Mouse (Mus musculus) embryonic facial prominence, embryonic 15.5 days (tissue): ENCODE measurements around the gene Tctn1. TPM values are rescaled to one million over a fixed set of nuclear protein-coding genes. Genes with fewer than 3 reads are reported as not detected.
"Not testable (repeated sequence)": the region's sequence is repeated elsewhere in the genome, so short reads cannot be mapped to it uniquely, and the experiment has no call there.

ENCODE experiments used
- ATAC-seq: fragments of 200-750 bp; cut with Nextera tagmentation; 2 replicates; pipeline ENCODE4 v1.8.0; 2017; ENCODE audit warnings: low read depth, moderate TSS enrichment; ENCODE audit not compliant: insufficient number of reproducible peaks, low FRiP score, low TSS enrichment
- H3K27ac ChIP-seq: fragments of 300-500 bp; sonication (generic); replicated peaks from 2 replicates; pipeline ENCODE4 v1.5.1; 2015; ENCODE audit warnings: mild to moderate bottlenecking, inconsistent platforms
- H3K27me3 ChIP-seq: fragments of 300-500 bp; sonication (generic); 2 replicates; pipeline ENCODE4 v1.6.1; 2015; ENCODE audit warnings: inconsistent platforms
- H3K36me3 ChIP-seq: fragments of 300-500 bp; sonication (generic); 2 replicates; pipeline ENCODE4 v1.6.1; 2015; ENCODE audit warnings: mild to moderate bottlenecking, inconsistent platforms
- H3K4me1 ChIP-seq: fragments of 300-500 bp; sonication (generic); 2 replicates; pipeline ENCODE4 v1.6.1; 2015; ENCODE audit warnings: inconsistent platforms
- H3K4me2 ChIP-seq: fragments of 300-500 bp; sonication (generic); replicated peaks from 2 replicates; pipeline ENCODE4 v1.6.1; 2015; ENCODE audit warnings: mild to moderate bottlenecking, inconsistent platforms
- H3K4me3 ChIP-seq: fragments of 300-500 bp; sonication (generic); replicated peaks from 2 replicates; pipeline ENCODE4 v1.5.1; 2015; ENCODE audit warnings: mild to moderate bottlenecking, inconsistent platforms
- H3K9ac ChIP-seq: fragments of 300-500 bp; sonication (generic); 2 replicates; pipeline ENCODE4 v1.6.1; 2015; ENCODE audit warnings: inconsistent platforms
- H3K9me3 ChIP-seq: fragments of 300-500 bp; sonication (generic); replicated peaks from 2 replicates; pipeline ENCODE4 v1.6.1; 2016; ENCODE audit warnings: inconsistent platforms
- WGBS: fragments of 180-500 bp; shearing (Covaris S2); methylation state at CpG from one replicate; pipeline ENCODE4 v1.1.7; 2015; 5-methylcytosine and 5-hydroxymethylcytosine counted together
- polyA plus RNA-seq: library from polyadenylated mRNA; unstranded; fragments of >200 nt; fragmentation: Nextera tagmentation; extraction: Ambion mirVana; gene quantifications from 2 replicates; pipeline ENCODE4 v1.2.1, GENCODE M21; 2015

Tctn1 gene
- polyA plus RNA-seq, 1 experiment from 2014 or later = 7.5 TPM

DNA sequence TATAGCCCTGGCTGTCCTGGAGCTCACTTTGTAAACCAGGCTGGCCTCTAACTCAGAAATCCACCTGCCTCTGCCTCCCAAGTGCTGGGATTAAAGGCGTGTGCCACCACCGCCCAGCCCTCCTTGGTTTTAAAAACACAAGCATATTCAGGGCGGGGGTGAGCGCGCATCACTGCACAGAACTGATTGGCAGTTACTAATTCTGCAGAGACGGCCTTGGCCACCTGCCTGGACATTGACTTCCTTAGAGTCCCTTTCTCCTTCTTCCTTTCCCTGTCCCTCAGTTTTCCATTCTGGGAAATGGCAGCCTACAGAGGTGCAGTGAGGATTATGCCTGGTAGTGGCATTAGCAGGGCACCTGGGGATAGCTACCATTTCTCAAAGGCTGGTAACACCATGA, 46.6 kb downstream of the Tctn1 start:
- no peak for ATAC-seq
- Histone ChIP-seq H3K4me2 (no peak overlapping the region), H3K36me3 (no peaks in the 10 kb centered on the region), H3K4me3 (no peak overlapping the region), H3K27ac (no peak overlapping the region), H3K9ac (no peak overlapping the region), H3K9me3 (no peaks in the 10 kb centered on the region), H3K4me1 (peaks cover 19% of the 10 kb centered on the region), H3K27me3 (no peaks in the 10 kb centered on the region)
- 85% methylated on average over 6 of the region's 6 CpGs for WGBS

DNA sequence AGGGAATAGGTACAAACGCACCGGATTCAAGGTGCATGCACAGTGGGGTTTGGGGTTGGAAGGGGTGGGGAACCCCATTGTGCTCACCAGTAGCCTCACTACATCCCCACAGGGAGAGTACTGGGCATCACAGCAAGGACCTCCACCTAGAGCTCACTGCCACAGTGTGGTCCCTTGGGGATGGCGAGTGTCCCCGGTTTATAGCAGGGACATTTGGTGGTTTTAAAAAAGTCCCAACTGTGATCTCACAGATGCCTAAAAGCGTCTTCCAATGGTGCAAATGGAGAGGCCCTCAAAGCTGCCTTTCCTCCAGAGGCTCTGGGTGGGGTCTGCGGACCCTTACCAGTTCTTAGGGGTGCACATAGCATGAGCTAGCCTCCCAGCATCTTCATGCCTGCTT, 50.4 kb downstream of the Tctn1 start:
- Histone ChIP-seq H3K4me2 (no peak overlapping the region), H3K9me3 (no peaks in the 10 kb centered on the region), H3K4me1 (peaks cover 18% of the 10 kb centered on the region), H3K27me3 (no peaks in the 10 kb centered on the region), H3K9ac (no peak overlapping the region), H3K4me3 (no peak overlapping the region), H3K36me3 (no peaks in the 10 kb centered on the region), H3K27ac (no peak overlapping the region)
- ATAC-seq = no peak
- WGBS = 91% methylated on average over 6 of the region's 6 CpGs

GRCm38 (mm10) chr5:122212820-122213219, 51.4 kb downstream of the Tctn1 start:
- WGBS = 91% methylated on average over 1 of the region's 1 CpGs
- H3K9me3 ChIP-seq, H3K27me3 ChIP-seq, H3K36me3 ChIP-seq, H3K27ac ChIP-seq, ATAC-seq, H3K4me3 ChIP-seq, H3K4me2 ChIP-seq, H3K9ac ChIP-seq: not testable (repeated sequence)
- peaks cover 15% of the 10 kb centered on the region for H3K4me1 ChIP-seq

DNA sequence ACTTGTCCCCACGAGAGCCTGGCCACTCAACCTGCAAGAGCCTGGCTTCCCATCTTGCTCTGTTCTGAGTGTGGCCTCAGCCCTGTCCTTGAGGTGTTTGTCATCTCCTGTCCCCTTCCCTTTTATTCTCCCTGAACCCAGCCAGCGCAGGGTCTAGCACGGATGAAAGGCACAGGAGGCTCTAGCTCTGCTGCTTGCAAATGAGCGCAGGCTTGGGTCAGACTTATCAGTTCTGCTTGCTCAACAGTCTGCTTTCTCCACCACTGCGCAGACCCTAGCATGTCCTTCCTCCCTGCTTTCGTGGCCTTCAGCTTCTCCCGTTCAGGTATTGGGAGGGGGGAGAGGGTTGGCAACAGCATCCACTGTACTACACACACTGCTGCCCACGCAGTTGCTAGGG, 52.1 kb downstream of the Tctn1 start:
- Histone ChIP-seq H3K9ac (no peak overlapping the region), H3K4me2 (no peak overlapping the region), H3K27ac (no peak overlapping the region), H3K36me3 (no peaks in the 10 kb centered on the region), H3K4me3 (no peak overlapping the region), H3K9me3 (no peaks in the 10 kb centered on the region), H3K27me3 (no peaks in the 10 kb centered on the region), H3K4me1 (peaks cover 15% of the 10 kb centered on the region)
- ATAC-seq = no peak
- WGBS = 93% methylated on average over 8 of the region's 8 CpGs

DNA sequence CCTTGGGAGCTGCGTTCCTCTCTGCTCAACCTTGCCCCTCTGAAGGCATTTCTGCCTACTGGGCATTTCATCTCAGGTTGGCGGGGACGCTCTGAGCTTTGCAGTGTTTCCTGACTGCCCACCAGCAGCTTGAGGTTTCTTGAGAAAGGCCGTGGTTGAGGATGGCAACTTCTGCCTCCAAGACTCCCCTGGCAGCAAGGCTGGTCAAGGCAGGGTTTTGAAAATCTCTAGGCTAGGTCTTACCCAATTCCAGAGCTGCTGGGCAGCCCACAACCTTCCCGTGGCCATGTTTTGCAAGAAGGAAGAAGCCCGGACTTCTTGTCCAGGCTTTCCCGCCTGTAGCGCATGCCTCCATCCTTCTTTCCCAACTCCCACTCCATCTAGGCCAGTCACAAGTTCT, 53.4 kb downstream of the Tctn1 start:
- Histone ChIP-seq H3K27ac (no peak overlapping the region), H3K36me3 (no peaks in the 10 kb centered on the region), H3K4me1 (peaks cover 15% of the 10 kb centered on the region), H3K9me3 (no peaks in the 10 kb centered on the region), H3K4me3 (no peak overlapping the region), H3K27me3 (no peaks in the 10 kb centered on the region), H3K9ac (no peak overlapping the region), H3K4me2 (no peak overlapping the region)
- WGBS = 86% methylated on average over 8 of the region's 8 CpGs
- no peak for ATAC-seq

- 4% methylated on average over 21 of the region's 21 CpGs for WGBS
- Histone ChIP-seq H3K4me1 (peaks cover 15% of the 10 kb centered on the region), H3K27me3 (no peaks in the 10 kb centered on the region), H3K27ac (peak overlapping the region; percentile 48; the same call in 1 of the 2 replicates), H3K4me2 (peak overlapping the region; percentile 63), H3K4me3 (peak overlapping the region; percentile 42), H3K9me3 (no peaks in the 10 kb centered on the region), H3K9ac (no peak overlapping the region), H3K36me3 (no peaks in the 10 kb centered on the region)
- peak; percentile 77 for ATAC-seq
These were observed 54.5 kb downstream of the Tctn1 start for GRCm38 (mm10) chr5:122209591-122210368.

DNA sequence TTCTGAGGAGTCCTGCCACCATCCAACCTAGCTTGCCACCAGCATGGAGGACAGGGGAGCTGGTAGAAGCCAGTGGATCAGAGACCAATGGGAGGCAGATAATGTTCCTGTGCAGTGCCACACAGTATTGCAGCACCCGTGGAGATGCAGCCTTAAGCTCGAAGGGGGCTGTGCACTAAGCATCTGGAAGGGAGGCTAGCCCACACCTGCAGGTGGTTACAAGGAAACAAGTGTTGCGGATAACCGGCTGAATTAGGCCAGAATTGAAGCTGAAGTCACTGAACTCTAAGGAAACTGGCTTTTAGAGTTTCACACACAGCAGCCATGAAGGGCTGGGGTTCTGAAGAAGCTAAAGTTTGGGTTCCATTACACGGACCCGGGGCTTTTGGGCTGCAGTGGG, 55.4 kb downstream of the Tctn1 start:
- no peak overlapping the region for H3K4me2 ChIP-seq
- no peaks in the 10 kb centered on the region for H3K36me3 ChIP-seq
- WGBS = 31% methylated on average over 6 of the region's 6 CpGs
- 0 out of 2 replicates have a peak overlapping the region, but pooled peaks have one; percentile 48 for H3K27ac ChIP-seq
- H3K9me3 ChIP-seq = no peaks in the 10 kb centered on the region
- peaks cover 15% of the 10 kb centered on the region for H3K4me1 ChIP-seq
- H3K4me3 ChIP-seq = no peak overlapping the region
- ATAC-seq = no peak
- H3K9ac ChIP-seq = no peak overlapping the region
- no peaks in the 10 kb centered on the region for H3K27me3 ChIP-seq

DNA sequence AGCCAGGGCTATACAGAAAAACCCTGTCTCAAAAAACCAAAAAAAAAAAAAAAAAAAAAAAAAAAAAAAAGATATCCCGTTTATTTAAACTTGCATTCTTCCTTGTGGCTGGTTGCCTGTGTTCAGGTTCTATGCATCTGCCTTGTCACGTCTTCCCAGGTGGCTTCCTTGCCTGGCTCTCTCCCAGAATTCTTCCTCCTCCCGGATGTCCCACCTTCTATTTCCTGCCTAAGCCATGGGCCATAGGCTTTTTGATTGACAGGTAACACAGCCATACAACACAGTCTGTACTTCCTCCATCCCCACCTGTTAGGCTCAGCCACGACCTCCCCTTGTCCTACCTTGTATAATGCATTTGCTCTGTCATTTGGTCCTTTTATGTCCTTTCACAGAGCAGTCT, 57.8 kb downstream of the Tctn1 start, which contains the start of gene Hvcn1:
TSS of gene Hvcn1 (plus strand) at position 330 of the 400 bp plus-strand sequence.
- no peaks in the 10 kb centered on the region for H3K9me3 ChIP-seq
- H3K27me3 ChIP-seq = no peaks in the 10 kb centered on the region
- 68% methylated on average over 4 of the region's 4 CpGs for WGBS
- no peak within 1 kb of the TSS for H3K4me2 ChIP-seq
- peaks cover 15% of the 10 kb centered on the region for H3K4me1 ChIP-seq
- no peak within 1 kb of the TSS for H3K27ac ChIP-seq
- no peak for ATAC-seq
- no peak within 1 kb of the TSS for H3K9ac ChIP-seq
- H3K36me3 ChIP-seq = no peaks in the 10 kb centered on the region
- H3K4me3 ChIP-seq = no peak within 1 kb of the TSS

GRCm38 (mm10) chr5:122204180-122204579, 60.1 kb downstream of the Tctn1 start:
- H3K9me3 ChIP-seq = no peaks in the 10 kb centered on the region
- H3K27ac ChIP-seq = no peak overlapping the region
- no peak overlapping the region for H3K9ac ChIP-seq
- H3K27me3 ChIP-seq = no peaks in the 10 kb centered on the region
- peaks cover 4% of the 10 kb centered on the region for H3K4me1 ChIP-seq
- WGBS = 59% methylated on average over 2 of the region's 2 CpGs
- no peak overlapping the region for H3K4me2 ChIP-seq
- ATAC-seq = no peak
- H3K36me3 ChIP-seq = no peaks in the 10 kb centered on the region
- no peak overlapping the region for H3K4me3 ChIP-seq

DNA sequence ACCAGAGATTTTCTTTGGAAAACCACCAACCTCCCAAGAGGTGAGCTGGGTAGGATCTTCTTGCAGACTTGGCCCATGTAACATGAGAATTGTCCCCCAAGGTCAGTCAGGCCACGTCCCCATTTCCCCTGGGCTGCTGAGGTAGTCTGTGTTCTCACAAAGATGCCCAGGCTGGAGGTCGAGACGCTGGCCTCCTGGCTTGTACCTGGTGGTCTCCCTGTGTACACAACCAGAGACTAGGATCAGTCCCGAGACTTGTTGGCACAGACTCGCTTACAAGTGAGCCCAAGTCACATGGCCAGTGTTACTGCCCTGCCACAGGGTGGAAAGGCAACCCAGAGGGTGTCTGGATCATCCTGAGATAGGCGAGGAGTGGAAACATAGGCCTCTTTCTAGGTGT, 62.4 kb downstream of the Tctn1 start:
- Histone ChIP-seq H3K4me3 (no peak overlapping the region), H3K9ac (no peak overlapping the region), H3K4me1 (no peaks in the 10 kb centered on the region), H3K27me3 (no peaks in the 10 kb centered on the region), H3K27ac (no peak overlapping the region), H3K9me3 (no peaks in the 10 kb centered on the region), H3K4me2 (no peak overlapping the region), H3K36me3 (no peaks in the 10 kb centered on the region)
- ATAC-seq = no peak
- 80% methylated on average over 6 of the region's 6 CpGs for WGBS

DNA sequence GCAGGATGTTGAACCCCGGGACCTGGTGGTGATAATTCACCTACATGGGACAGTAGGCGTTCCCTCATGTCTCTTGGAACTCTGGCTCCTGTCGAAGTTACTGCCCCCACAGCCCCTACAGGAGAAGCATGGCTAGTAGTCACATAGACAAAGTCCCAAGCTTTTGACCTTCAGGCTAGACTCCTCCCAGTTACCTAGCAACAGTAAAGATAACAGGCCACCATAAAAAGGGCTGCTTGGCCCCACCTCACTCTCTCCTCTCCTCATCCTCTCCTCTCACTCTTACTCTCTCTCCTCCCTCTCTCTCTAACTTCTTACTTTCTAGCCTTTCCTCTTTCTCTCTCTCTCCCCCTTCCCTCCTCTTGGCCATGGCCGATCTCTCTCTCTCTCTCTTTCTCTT, 63.4 kb downstream of the Tctn1 start:
- Histone ChIP-seq H3K4me2 (no peak overlapping the region), H3K9ac (no peak overlapping the region), H3K27ac (no peak overlapping the region), H3K4me1 (no peaks in the 10 kb centered on the region), H3K4me3 (no peak overlapping the region), H3K27me3 (no peaks in the 10 kb centered on the region), H3K36me3 (no peaks in the 10 kb centered on the region), H3K9me3 (no peaks in the 10 kb centered on the region)
- no peak for ATAC-seq
- 96% methylated on average over 4 of the region's 4 CpGs for WGBS

GRCm38 (mm10) chr5:122192347-122192746, 71.9 kb downstream of the Tctn1 start:
- H3K27ac ChIP-seq = no peak overlapping the region
- H3K4me2 ChIP-seq = no peak overlapping the region
- no peak overlapping the region for H3K4me3 ChIP-seq
- H3K9me3 ChIP-seq = no peaks in the 10 kb centered on the region
- ATAC-seq = no peak
- H3K4me1 ChIP-seq = no peaks in the 10 kb centered on the region
- 46% methylated on average over 3 of the region's 4 CpGs for WGBS
- no peak overlapping the region for H3K9ac ChIP-seq
- H3K36me3 ChIP-seq = no peaks in the 10 kb centered on the region
- no peaks in the 10 kb centered on the region for H3K27me3 ChIP-seq
